Mouse (Mus musculus): Measurements from ENCODE around the gene Evpl. TPM values are rescaled to one million over a fixed set of nuclear protein-coding genes. Genes with fewer than 3 reads are reported as not detected.
"Not testable (repeated sequence)": the region's sequence is repeated elsewhere in the genome, so short reads cannot be mapped to it uniquely, and the experiment has no call there.

The Evpl gene
- 6.9 and 8.5 TPM in 2 replicates for polyA plus RNA-seq (2012; rRNA removed)

DNA sequence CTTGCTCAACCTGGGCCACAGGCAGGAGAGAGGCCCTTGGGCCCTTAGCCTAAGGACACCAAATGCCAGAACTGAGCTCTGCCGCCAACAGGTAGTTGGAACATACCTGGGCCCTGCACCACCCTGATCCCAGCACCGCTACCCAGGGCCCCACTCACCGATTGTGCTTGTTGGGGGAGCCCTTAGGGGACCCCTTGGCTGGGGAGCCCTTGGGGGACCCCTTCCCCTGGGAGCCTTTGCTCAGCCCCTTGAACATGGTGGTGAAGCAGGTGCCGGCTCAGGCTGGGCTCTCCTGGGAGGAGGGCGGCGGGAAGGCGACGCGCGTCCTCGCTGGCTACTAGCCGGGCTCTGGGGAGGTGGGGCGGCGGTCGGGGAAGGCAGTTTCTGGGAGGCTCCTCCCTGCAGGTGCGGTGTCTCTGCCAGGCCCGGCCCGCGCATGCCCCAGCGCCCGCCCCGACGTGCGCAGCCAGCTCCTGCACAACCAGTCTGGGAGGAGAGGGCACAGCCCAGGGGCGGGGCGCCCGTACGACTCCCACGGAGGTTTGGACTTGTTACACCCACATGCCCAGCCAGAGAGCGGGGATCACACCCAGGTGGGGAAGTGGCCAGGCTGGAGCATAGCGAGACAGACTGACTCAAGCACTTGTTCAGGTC, at the start of gene Evpl:
Gene Evpl, minus strand, starts transcription at position 336 of the 654 bp plus-strand sequence.
- peak; percentile 73 for DNase-seq (ENCODE audit: low read depth, low spot score)
- 7% methylated on average over 31 of the region's 31 CpGs for WGBS

DNA sequence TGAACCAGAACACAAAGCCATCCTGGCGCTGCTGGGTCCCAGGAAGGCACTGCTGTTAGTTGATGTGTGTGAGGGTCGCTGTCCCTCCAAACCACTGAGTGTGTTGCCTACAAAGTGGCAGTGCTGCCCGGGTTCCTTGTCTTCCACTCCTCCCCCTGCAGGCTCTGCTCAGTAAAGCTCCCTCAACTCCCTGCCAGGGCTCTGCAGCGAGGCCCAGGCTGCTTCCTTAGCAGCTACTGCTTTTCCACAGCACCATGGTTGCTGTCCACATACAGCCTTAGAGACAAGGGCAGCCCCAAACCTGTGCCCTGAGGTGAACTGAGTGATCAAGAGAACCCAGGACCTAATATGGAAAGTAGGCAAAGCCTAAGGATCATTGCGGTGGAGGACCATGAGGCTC, 49.5 kb upstream of the Evpl start:
- WGBS = 77% methylated on average over 5 of the region's 5 CpGs
- DNase-seq (ENCODE audit: low read depth, low spot score) = no peak

DNA sequence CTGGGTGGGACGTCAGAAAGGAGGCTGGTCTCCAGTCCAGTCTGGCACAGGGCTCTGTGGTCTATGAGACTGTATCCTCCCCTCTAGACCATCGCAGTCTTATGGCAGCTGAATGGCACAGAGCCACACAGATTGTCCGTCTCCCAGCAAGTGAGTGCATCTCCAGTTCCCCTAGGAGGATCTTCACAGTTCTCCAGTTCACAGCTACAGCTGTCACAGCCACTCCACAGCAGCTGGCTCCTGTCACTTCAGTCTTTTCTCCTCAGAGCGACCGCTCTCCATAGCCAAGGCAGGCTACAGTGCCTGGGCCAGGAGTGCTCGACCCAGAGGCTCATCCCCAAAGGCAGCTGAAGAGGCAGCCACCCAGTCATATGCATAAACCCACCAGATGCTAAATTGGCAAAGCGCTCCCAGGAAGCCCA, 47.9 kb upstream of the Evpl start:
- no peak for DNase-seq (ENCODE audit: low read depth, low spot score)
- WGBS = 71% methylated on average over 7 of the region's 7 CpGs

DNA sequence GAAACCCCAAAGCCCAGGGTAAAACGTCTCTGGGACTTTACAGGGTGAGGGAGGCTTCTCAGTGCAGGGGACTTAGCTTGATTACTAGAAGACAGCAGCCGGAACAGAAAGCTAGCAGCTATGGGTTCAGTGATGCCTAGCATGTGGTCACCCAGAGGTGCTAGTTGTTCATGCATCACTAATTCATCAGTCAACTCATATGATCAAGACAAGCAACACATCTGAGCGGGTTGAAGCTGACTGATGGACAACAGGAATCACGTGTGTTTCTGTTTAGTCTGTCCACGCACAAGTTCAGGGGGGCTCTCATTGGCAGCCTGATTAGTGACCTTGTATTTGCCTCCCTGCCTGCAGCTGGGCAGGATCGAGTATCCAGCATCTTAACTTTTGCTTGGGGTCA, 46.1 kb upstream of the Evpl start:
- DNase-seq (ENCODE audit: low read depth, low spot score) = no peak
- 42% methylated on average over 6 of the region's 6 CpGs for WGBS

DNA sequence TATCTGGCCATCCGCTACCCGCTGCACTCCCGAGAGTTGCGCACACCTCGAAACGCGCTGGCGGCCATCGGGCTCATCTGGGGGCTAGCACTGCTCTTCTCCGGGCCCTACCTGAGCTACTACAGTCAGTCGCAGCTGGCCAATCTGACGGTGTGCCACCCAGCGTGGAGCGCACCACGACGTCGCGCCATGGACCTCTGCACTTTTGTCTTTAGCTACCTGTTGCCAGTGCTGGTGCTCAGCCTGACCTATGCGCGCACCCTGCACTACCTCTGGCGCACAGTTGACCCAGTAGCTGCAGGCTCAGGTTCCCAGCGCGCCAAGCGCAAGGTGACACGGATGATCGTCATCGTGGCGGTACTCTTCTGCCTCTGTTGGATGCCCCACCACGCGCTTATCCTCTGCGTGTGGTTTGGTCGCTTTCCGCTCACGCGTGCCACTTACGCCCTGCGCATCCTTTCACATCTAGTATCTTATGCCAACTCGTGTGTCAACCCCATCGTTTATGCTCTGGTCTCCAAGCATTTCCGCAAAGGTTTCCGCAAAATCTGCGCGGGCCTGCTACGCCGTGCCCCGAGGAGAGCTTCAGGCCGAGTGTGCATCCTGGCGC, 45.1 kb upstream of the Evpl start:
- DNase-seq (ENCODE audit: low read depth, low spot score) = no peak
- 8% methylated on average over 48 of the region's 48 CpGs for WGBS

DNA sequence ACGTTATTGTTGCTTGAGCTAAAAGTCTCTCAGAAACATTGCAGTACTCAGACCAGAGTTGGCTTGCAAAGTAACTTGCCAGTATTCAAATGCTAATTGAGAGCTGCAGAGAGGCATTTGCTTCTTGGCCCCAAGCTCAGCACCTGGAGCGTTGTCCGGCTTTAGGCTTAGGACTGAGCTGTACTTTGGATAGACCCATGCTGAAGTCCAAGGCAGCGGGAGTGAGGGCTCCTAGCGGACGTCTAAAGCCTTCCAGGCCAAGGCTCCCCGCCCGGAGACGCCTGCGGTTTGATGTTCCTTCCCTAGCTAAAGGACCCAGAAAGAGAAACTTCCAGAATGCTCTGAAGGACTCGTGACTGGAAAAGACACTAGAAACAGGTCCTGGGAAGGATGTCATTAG, 44.2 kb upstream of the Evpl start:
- under 1% methylated on average over 11 of the region's 11 CpGs for WGBS
- DNase-seq (ENCODE audit: low read depth, low spot score) = no peak

DNA sequence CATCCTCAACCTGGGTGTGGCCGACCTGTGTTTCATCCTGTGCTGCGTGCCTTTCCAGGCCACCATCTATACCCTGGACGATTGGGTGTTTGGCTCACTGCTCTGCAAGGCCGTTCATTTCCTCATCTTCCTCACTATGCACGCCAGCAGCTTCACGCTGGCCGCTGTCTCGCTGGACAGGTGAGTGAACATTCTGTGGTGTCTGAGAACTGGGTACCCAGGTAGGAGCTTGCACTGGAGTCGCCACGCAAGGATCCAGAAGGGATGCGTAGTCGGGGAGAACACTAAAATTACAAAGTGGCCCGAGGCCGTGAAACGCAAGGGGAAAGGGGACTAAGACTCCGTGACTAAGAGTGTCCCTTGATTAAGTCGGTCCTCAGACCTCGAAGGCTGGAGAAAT, 43.8 kb upstream of the Evpl start:
- no peak for DNase-seq (ENCODE audit: low read depth, low spot score)
- WGBS = 5% methylated on average over 18 of the region's 18 CpGs

DNA sequence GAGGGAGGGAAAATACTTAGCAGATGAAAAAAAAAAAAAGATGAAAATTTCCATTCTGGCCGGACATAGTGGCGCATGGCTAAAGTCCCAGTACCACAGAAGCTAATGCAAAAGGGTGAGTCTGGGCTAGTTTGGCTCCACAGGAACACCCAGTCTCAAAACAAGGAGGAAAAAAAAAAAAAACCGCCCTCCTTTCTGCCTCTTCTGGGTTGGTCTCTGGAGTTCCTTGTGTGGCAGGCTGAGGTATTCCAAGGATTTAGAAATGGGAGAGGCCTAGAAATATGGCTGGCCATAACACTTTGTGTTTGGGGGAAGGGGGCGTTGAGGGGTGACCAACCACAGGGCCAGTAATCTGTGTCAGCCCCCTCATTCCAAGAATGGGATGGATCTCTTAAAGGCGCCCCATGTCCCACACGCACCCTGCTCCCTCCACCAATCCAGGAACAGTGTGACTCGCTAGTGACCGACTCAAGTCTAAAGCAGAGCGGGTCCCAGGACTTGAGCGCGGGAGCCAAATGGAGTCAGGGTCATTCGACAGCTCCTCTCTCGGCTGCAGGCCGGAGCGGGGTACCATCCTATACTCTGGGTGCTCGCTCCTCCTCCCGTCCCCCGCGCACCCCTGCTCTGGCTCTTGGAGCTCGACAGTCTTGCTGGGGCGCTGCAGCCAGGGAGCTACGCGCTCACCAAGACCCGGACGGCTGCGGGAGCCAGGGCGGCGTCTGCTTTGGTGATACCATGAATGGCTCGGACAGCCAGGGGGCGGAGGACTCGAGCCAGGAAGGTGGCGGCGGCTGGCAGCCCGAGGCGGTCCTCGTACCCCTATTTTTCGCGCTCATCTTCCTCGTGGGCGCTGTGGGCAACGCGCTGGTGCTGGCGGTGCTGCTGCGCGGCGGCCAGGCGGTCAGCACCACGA, 43.1 kb upstream of the Evpl start, which contains the start of gene Galr2:
Gene Galr2, plus strand, starts transcription at position 189 of the 913 bp plus-strand sequence.
- 11% methylated on average over 48 of the region's 48 CpGs for WGBS
- DNase-seq (ENCODE audit: low read depth, low spot score) = no peak

DNA sequence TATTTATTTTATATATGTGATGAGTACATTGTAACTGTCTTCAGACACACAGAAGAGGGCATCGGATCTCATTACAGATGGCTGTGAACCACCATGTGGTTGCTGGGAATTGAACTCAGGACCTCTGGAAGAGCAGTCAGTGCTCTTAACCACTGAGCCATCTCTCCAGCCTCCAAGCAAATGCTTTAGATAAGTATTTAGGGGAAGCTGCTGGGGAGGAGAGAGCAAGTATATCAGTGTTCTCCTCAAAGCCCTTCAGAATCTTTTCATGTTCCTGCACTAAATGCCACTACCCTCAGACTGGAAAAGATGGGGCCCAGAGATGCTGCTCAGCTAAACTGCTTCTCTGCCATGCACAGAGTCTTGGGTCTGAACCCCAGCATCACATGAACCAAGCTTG, 39.3 kb upstream of the Evpl start:
- WGBS = 93% methylated on average over 1 of the region's 1 CpGs
- DNase-seq (ENCODE audit: low read depth, low spot score) = not testable (repeated sequence)

DNA sequence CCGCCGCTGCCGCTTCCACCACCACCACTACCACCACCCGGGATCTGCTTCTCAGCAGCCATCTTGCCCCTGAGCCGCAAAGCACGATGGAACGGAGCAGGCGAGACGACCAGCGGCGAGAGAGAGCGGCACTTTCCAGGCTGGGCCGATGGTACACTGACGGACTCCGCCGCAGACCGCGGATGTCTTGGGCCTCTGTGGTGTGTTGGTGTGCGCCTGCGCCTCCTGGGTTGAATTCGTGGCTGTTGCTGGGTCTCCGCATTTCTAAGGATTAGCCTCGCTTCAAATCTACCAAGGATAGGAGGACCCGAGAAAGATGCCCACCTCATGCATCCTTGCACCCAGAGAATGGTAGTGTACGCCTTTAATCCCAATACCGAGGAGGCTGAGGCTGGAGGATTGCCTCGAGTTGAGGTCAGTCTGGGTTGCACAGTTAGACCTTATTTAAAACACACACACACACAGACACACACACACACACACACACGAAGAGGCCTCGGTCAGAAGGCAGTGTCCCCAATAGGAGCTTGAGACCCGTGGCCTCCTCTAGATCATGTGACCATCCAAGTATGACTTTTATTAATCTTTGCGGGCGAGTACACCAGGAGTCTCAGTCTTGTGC, 36.3 kb upstream of the Evpl start, which contains the start of gene Srp68:
Gene Srp68, minus strand, starts transcription at position 173 of the 622 bp plus-strand sequence.
- DNase-seq (ENCODE audit: low read depth, low spot score) = peak; percentile 82
- 1% methylated on average over 32 of the region's 32 CpGs for WGBS

DNA sequence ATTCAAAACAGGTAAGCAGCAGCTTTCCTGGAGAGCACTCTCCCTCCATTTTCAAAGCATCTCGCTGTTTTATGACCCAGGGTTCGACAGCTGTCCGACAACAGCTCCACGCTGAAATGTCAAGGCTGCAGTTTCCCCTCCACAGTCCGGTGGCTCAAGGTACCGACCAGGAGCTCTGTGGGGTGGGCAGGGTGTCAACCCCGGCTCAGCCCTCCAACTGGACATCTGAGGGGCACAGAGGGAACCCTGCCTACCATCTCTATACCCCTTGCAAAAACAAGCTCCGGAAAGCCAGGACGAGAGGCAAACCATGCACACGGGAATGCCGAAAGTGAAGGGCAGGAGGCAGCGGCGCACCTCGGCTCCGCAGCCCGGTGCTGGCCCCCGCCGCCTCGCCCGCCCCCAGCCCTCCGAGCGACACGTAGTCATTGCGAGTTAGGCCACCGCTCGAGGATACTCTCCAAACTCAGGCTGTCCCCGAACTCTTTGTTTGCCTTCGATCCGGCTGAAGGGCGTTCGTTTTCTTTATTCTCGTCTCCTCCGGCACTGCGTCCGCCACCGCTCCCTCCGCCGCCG, 35.7 kb upstream of the Evpl start:
- WGBS = under 1% methylated on average over 39 of the region's 39 CpGs
- DNase-seq (ENCODE audit: low read depth, low spot score) = no peak

DNA sequence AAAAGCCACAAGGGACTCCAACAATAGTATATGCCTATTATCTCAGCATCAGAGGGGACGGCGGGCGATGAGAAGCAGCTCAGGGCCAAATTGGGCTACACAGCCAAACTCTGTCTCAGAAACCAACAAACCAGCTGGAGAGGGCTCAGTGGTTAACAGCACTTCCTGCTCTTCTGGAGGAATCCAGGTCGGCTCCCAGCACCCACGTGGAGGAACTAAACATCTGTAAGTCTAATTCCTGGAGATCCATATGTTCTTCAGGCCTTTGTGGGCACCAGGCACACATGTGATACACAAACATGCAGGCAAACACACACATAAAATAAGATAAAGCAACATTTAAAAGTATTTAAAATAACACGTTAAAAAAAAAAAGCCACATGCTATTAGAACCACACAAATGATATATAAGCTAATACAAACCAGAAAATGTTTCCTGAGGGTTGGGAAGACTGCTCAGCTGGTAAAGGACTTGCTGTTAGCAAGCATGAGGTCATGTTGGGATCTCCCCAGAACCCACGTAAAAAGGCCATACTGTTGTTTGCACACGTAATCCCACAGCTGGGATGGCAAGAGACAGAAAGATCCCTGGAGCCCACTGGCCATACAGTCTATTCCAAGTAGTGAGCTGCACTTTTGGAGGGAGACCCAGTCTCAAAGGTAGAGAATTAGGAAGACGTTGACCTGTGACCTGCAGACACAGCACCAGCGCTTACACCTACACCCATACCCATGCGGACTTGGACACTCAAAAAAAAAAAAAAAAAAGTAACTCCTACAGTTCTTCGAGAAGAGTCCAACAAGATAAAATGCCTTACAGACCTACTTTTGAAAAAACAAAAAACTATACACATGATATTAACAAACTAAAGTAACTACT, 35.0 kb upstream of the Evpl start:
- no peak for DNase-seq (ENCODE audit: low read depth, low spot score)
- 29% methylated on average over 12 of the region's 12 CpGs for WGBS

DNA sequence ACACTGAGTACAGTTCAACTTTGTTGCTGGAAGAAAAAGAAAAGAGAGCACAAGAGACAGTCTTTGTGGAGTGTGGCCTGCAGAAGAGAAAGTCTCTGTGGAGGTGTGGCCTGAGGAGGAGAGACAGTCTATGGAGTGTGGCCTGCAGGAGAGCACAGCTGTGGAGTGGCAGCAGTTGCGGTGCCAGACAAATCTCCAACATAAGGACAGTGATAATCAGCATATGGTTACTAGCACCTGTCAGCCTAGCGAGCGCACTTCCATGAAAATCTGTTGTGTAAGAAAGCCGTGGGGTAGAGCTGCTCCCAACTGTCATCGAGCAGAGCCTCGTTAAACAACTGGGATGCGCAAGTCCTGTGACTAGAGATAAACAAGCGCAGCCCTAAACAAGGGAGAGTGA, 31.7 kb upstream of the Evpl start:
- DNase-seq (ENCODE audit: low read depth, low spot score) = no peak
- WGBS = 89% methylated on average over 8 of the region's 8 CpGs

DNA sequence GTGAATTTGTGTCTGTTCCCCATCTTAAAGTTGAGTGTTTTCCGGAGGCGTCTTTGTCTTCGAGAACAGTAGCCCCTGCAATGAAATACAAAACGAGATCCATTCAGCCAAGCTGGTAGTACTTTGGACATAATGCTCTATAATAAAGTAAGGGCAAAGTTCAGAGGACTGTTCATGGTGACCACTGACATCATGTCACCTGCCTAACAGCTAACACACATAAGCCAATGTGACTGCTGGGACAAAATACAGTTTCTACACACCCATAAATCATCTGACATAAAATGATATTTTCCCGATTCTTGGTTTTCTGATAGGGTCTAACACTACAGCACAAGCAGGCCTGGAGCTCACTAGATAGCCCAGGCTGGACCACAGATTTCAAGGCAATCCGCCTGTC, 30.4 kb upstream of the Evpl start:
- no peak for DNase-seq (ENCODE audit: low read depth, low spot score)
- WGBS = 75% methylated on average over 6 of the region's 6 CpGs

DNA sequence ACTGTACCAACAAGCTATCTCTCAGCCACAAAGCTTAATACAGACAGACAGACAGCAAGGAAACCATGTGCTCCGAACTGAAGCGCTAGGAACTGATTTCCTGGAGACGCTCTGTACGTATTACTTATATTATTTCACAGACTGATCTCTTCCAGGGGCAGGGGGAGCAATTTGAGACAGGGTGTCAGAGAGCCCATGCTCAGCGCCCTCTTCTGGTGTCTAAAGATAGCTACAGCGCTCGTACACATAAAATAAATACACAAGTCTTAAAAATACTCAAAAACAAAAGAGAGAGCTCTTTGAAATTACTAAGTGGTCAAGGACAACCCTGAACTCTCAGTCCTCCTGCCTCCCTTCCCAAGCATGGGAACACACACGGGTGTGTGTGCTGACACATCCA, 29.8 kb upstream of the Evpl start:
- 88% methylated on average over 8 of the region's 8 CpGs for WGBS
- DNase-seq (ENCODE audit: low read depth, low spot score) = no peak

DNA sequence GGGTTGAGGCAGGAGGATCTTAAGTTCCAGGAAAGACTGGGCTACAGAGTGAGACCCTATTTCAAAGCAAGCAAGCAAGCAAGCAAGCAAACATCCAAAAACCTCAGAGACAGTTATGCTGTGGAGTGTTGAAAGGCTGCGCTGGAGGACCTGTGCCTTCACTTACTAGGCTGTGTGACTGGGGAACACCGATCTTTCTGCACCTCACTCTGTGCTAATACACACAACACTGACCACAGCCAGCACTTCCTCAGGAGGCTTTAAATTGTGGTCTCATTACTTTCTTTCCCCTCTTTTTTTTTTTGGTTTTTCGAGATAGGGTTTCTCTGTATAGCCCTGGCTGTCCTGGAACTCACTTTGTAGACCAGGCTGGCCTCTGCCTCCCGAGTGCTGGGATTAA, 28.0 kb upstream of the Evpl start:
- 89% methylated on average over 4 of the region's 4 CpGs for WGBS

DNA sequence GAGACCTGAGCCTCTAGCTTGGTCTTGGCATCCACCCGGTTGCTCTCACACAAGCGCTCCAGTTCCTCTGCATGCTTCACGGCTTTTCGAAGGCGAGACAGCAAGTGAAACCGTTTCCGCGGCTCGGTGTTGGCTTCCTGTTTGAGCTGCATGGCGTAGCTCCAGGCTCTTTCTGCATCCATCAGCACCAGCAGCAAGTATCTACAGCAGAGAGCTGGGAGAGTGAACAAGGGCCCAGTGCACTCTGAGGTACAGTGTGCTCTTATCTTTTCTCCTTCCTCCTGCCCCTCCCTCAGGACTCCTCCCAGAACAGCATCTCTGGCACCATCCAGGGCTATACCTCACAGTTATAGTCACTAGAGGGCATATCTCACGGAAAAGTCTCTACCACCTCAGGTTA, 27.5 kb upstream of the Evpl start:
- 74% methylated on average over 11 of the region's 11 CpGs for WGBS
- DNase-seq (ENCODE audit: low read depth, low spot score) = no peak

More for the DNA sequence above, 28.0 kb upstream of the Evpl start:
- DNase-seq (ENCODE audit: low read depth, low spot score) = no peak

DNA sequence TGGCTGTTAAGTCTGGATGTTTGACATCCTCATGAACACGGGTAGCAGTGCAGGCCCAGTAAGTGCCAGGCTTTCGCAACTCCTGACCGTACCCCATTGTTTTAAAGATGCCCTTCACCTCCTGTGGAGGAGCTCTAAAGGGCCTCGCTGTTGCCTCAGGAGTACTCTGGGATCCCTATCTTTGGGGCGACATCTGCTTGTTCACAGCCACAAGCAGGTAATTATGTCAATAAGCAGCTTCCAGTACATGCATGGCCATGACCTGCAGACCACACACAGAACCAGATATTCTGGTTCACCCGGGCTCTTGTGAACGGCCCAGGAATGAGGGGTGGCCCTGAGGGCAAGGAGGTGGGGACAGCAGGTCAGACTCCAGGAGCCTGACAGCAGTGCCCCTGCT, 22.4 kb upstream of the Evpl start:
- 68% methylated on average over 7 of the region's 7 CpGs for WGBS
- DNase-seq (ENCODE audit: low read depth, low spot score) = no peak

DNA sequence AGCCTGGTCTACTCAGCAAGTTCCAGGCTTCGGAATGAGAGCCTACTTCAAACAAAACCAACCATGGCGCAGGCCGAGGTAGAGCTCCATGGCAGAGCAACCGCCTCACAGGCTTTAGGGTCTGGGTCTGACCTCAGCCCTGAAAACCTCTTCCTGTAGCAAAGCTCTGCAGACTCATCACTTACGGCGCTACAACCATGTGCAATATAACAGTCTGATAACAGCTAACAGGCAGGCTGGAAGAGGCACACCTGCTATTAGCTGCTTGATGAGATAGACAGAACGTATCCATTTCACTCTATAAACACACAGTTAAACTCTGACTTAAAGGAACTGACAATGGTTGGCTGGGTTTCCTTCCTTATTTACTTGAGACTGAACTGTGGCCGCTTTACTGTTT, 21.6 kb upstream of the Evpl start:
- 62% methylated on average over 8 of the region's 8 CpGs for WGBS
- no peak for DNase-seq (ENCODE audit: low read depth, low spot score)
